Mouse (Mus musculus) mouse embryonic stem cell (cell line): ENCODE data around the gene Ms4a1.
"Not testable (repeated sequence)": the region's sequence is repeated elsewhere in the genome, so short reads cannot be mapped to it uniquely, and the experiment has no call there.

Experiments used
- in situ Hi-C, 2 experiments: fragments of 300-500 bp; cut with MboI; formaldehyde crosslinking; loops; 1 replicate in 1 of 2; 3 replicates in 1 of 2; pipeline ENCODE4 v1.14.3; 2019 to 2020; ENCODE audit warnings: low sequenced_read_pairs in 2 of 2, low pct_unique_long_range_greater_than_20kb in 1 of 2, mixed read lengths in 1 of 2; ENCODE audit not compliant: unreplicated experiment in 1 of 2

Gene Ms4a1

DNA sequence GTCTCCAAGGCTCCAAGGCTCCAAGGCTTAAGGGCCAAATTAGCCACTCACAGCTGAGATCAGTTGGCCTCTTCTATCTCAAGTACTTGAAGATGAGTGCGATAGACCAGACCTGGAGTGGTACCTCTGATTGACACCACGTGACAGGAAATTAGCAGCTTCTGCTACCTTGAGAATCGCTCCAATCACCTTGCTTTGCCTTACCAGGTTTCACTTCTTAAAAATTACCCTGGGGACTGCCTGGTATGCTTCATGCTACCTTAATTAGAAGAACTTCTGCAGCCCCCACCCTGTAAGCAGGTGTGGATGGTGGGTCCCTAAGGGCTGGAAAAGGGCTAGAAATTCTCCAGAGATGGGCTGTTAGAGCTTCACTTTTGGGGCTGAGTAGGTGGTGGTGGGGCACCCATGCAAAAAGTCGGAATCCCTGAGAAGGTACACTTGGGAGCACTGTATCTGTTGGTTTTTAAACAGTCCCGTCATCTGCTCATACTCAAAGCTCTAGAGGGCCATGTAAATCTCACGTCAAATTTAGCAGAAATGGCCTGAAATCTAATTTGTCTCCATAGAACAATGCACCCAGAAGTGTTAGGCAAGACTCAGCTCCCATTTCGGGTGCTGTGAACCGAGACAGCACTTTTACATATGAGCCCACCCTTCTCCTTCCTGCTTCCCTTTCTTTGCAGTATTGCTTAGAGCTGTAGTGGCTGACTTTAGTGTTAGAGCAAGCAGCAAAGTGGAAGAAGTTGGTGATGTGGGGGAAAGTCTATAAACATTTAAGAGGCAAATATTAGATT, at the start of gene Ms4a1:
Gene Ms4a1, minus strand, starts transcription at position 190 of the 794 bp plus-strand sequence.
- in situ Hi-C loops = no loop called here

DNA sequence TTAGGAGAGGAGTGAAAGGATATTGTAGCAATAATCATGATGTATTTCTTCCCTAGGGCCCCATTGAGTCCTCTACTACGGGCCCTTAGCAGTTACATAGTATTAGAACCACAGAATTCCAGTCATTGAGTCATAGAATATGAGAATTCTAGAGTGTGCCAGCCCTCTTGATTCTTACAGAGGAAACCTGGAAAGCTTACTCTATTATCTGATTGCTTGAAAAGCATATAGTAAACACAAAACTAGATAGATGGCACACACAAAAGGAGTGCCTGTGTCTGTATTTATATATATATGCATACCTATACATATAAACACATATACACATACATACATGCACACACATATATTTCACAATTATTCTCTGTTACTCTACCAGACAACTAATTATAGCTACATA, 48.3 kb upstream of the Ms4a1 start, which contains the start of gene Ms4a14:
Gene Ms4a14, minus strand, starts transcription at position 101 of the 400 bp plus-strand sequence.
- in situ Hi-C loops = no loop called here

DNA sequence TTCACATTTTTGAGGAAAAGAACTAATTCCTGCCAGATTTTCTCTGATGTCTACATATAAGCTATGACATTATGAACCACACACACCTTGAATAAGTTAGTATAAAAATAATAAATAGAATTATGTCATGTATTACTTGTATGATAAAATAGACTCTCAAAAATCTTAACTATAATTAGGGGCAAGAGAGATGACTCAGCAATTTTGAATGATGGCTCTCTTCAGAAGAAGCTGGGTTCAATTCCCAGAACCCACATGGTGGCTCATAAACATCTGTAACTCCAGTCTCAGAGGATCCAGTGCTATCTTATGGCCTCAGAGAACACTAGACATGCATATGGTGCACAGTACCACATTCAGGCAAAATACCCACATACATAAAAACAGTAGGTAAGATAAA, 42.8 kb upstream of the Ms4a1 start:
- in situ Hi-C loops = no loop called here

DNA sequence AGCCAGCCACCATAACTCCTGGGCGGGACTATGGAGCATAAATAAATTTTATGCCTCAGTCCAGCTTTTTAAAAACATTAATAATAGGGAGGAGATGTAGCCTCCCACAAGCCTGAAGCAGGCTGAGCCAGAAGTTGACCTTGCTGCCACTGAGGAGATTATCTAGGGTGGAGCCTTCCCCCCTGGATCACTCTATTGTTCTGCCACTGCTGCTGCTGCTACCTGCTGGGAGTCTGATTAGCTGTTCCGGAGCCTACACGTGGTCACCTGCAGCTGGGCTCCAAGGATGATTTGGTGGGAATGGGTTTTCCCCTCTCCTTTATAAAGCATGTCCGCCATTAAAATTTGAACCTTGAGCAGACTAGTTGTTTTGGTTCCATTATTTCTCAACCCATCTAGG, 33.5 kb upstream of the Ms4a1 start:
- in situ Hi-C loops = not testable (repeated sequence)

DNA sequence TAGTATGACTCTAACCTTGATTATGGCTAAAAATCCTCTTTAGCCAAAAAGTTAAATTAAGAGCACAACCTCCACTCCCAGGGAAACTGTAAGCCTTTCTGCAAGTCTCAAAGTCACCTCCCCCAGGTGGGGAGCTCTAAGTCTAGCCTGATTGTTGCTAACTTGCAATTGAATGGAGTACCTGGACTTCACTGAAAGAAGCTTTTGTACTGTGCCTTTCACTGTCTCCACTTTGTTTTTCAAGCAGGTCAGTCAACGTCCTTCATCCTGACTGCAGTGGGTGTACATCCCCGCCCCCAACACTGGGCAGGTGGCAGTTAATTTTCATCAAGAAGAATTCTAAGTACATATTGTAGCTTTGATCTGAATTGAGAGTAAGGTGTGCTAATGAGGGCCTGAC, 32.9 kb upstream of the Ms4a1 start:
- in situ Hi-C loops = no loop called here

DNA sequence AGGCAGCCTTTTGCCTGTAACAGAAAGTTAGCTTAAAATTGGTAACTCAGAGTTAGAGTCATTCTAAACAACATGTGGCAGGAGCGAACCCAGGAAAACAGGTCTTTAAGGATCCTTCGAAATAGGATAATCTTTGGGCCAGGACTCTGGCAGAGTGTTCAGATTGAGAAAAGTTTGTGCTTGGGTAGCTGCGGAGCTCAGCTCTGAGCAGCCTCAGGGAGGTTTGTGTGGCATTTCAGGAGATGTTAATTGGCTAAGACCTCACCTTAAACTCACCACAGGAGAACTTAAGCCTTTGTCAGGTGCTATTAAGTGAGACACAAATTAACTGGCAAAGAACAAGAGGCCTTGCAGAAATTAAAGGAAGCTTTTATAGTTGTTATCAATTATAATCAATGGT, 27.6 kb upstream of the Ms4a1 start:
- in situ Hi-C loops = not testable (repeated sequence)

DNA sequence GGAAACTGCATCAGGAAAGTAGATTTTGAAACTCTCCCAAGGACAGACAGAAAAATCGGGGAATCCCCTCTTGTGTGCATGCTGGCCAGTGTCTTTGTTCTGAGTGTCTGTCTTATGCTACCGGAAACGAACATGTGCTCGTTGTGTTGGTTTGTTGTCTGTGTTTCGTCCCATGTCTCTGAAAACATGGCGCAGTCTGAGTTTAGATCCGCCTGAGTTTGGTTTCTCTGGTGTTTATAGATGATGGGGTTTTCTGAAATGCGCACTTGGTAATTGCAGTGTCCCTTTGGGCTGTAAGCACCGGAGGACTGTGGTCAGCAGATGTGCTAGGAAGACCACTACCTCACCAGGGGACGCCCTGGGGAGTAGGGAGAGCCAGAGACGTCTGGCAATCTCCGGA, 26.9 kb upstream of the Ms4a1 start:
- in situ Hi-C loops = no loop called here

DNA sequence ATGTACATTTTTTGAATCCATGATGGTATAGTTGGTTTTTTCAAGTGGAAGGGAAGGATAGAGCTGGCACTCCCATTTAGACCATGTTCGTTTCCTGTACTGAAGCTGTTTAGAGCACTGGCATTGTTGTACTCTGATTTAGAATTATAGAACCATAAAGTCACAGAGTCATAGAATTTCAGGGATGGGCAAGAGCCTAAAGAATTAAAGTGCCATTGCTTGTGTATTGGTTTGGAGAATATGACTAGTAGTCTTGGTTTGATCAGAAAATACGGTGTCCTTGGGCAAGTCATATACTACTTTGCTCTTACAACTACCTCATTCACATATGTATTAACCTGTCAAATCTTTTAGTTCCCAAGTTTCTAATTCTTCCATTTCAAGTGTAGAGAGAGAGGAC, 17.7 kb upstream of the Ms4a1 start, which contains the start of gene Ms4a5:
Gene Ms4a5, minus strand, starts transcription at position 101 of the 400 bp plus-strand sequence.
- in situ Hi-C loops = no loop called here

DNA sequence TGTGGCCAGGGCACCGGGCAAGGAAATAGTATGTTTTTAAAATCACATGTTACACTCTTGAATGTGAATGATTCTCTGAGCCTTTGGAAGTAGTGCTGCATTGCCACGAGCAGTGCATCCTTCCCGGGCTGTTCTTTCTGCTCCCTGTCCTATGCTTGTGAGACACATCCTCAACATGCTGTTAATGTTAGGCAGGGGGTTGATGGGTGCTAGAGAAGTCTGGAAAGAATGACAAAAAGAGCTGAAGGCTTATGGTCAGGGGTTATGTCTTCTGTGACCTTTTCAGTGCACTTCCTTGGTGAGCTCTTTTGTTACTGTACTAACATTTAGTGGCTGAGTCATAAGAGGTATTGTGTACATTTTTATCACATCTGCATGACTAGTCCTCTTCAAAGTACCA, 14.2 kb upstream of the Ms4a1 start:
- in situ Hi-C loops = no loop called here

DNA sequence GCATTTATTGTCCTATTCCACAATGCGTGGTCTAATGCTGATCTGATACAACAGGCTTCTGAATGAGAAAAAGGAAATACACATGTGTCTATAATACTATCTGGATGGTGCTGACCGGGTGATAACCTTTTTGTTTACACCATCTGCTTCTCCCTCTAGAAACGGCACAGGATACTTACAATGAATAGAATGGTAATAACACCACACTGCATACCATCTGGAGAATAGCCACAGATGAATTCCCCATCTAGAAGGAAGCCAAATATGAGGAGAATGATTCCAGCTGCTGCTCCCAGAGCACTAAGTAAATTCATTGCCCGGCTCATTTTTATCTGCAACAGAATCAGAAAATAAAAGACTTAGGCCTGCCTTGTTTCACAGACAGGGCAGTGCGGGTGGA, 10.4 kb upstream of the Ms4a1 start:
- in situ Hi-C loops = no loop called here

DNA sequence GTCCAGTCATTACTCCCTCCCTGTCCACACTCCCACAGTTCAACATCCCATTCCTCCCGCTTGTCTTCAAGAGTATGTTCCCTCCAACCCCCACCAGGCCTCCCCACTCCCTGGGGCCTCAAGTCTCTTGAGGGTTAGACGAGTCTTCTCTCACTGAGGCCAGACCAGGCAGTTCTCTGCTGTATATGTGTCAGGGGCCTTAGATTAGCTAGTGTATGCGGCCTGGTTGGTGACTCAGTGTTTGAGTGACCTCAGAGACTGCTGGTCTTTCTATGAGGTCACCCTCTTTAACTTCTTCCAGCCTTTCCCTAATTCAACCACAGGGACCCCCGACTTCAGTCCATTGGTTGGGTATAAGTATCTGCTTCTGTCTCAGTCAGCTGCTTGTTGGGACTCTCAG, 915 bp upstream of the Ms4a1 start:
- in situ Hi-C loops = no loop called here

DNA sequence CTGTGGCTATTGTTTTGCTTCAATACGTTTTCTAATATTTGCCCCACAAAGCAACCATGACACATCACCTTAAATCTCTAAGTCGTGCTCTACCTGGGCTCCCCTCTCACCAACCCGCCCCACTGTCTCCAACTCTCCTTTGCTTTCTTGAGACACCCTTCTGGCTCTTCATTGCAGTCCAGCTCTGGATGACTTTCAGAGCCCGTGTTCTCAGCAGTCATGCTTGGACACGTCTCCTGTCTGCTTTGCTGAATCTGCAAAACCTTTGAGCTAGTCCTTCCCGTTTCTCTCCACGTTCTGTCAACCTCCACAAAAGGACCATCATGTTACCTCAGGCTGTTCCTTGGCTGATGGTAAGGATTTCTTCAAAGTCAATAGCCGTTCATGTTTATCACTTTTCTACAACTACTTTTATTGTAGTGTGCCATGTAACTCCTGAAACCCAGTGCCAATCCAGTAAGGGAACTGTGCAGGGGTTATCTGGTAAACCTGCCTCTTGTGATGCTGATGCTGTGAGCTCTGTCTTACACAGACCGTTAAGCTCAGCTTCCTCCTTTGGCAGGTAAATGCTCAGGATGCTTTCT, 1.3 kb downstream of the Ms4a1 start:
- in situ Hi-C loops = no loop called here

DNA sequence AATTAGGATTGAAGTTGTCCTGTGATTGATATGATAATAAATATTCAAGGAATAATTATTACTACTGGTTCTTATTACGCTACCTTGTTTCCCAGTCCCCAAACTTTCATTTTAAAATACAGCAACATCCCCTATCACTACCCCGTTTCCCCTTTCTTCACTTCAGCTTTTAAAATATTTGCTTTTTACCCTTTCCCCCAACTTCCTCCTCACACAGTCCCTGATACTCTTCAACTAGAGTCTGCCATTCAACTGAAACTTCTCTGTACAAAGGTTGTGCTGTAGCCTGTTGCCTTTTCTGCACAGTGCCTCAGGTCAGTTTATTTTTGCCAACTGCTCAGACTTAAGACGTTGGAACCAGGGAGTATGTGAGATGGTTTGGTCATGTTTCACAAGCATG, 2.5 kb downstream of the Ms4a1 start:
- in situ Hi-C loops = no loop called here

DNA sequence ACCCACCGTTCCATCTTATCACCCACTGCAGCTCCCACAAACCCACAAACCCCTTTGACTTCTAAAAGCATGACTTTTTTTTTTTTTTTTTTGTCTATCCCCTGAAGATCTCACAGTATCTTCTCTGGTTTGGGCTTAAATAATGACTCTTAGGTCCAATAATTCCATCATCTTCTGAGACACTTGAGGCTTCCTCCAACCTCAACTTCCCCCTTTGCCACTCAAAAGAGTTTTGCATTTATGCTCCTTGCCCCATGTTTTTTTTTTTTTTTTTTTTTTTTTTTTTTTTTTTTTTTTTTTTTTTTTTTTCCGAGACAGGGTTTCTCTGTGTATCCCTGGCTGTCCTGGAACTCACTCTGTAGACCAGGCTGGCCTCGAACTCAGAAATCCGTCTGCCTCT, 3.1 kb downstream of the Ms4a1 start:
- in situ Hi-C loops = not testable (repeated sequence)

DNA sequence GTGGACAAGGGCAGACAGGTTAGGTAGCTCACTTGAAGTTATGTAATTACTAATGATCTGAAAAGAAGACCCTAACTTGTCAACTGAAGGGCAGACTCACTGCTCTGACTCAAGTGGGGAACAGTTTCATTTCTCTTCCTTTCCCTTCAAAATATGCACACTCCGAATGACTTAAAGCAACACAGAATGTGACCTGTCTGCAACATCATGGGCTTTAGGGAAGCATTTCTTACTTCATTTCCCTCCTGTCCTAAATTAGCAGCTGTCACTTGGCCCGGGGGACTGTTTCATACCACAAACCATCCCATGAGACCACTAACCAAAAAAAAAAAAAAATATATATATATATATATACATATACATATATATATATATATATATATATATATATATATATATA, 4.5 kb downstream of the Ms4a1 start:
- in situ Hi-C loops = no loop called here

DNA sequence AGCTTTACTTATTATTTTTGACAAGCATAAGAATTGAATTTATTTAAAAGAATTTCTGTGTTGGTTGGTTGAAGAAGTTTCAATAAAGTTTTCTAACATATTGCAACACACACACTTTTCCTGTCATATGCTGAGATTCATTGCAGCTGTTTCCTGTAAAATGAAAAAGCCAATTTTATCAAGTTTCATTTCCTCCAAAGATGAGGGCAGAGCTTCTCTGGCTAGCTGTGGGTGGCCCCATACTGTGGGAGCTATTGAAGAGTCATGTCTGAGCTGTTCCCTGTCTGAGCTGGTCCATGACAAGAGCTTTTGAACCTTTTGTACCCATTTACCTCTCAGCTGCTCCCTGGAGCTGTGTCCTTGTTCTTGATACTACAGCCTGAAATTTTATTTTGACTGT, 21.8 kb downstream of the Ms4a1 start:
- in situ Hi-C loops = no loop called here

DNA sequence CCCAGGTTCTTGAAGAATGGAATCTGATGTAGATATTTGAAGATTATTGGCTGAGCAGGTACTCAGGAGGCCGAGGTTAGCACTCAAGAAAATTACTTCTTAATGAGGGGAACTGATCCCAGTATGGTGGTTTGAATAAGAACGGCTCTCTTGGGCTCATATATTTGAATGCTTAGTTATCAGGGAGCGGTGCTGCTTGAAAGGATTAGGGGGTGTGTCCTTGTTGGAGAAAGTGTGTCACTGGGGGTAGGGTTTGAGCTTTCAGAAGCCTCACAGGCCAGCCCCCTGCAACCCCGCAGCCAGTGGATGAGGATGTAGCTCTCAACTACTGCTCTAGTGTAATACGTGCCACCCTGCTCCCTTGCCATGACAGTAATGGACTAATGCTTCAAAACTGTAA, 23.5 kb downstream of the Ms4a1 start:
- in situ Hi-C loops = no loop called here

DNA sequence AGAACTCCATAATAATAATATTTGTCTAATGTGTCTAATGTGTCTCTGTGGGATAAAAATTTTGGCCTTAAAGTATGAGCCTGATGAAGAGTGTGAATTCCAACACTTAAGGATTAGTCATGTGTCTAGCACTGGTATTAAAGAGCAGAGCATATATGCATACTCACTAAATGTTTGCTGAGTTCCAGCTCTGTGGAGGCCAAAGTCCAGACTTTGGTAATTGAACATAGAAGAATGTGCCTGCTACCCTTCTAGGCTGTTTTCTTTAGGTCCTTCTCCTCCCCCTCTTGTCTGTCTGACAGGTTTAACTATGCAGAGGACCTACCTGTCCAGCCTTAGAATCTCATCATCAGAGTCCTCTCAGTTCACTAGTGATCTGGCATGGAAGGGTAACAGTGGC, 30.2 kb downstream of the Ms4a1 start:
- in situ Hi-C loops = no loop called here

DNA sequence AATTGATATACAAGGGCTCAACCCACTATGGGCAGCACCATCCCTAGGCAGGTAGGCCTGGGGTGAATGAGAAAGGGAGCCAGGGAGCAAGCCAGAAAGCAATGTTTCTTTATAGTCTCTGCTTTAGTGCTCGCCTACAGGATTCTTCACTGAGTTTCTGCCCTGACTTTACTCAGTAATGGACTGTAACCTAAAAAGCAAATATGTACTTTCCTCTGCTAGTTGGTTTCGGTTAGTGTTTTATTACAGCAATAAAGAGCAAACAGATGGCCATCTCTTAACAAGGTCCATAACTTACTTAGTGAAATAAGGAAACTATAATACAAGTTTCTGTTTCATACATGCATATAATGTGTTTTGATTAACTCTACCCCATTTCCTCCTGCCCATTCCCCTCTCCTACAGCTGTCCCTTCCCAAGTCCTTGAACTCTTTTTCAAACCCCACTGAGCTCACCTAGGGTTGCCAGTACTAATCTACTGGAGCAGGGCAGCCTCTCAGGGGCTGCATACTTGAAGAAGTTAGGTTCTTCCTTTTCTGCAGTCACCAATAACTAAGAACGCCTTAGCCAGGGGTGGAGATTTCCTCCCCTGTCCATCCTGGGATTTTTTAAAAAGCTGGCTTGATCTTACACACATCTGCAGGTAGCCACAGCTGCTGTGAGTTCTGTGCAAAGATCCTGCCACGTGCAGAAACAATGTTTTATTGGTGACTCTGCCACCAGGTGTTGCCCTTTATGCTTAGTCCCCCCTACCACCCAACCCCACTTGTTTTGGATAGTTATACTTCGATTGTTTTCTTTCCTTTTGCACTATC, 30.9 kb downstream of the Ms4a1 start:
- in situ Hi-C loops = no loop called here
